Mouse (Mus musculus) T-helper 1 cell (primary cell): ENCODE results near the gene Dusp7.

Source experiments
- in situ Hi-C: fragments of 300-600 bp; cut with MboI, MseI; formaldehyde crosslinking; loops from one replicate; pipeline ENCODE4 v1.15.1; 2025; ENCODE audit warnings: high pct_unique_total_duplicates

Dusp7 gene

DNA sequence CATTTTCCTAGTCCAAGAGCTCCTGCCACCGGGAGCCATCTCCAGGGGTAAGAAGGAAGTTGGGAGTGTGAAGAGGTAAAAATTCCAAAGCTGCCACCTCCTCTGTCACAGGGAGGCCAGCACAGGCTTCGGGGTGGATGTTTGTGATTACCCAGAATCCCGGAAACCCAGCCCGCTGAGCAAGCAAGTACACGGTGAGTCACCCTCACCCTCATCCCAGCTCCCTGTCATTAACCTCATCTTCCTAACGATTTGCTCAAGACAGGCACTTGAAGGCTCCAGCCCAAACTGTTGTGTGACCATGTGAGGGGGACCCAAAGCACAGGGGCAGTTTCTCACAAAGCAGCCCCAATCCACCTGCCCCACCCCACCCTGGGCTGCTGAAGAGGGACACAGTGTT lies 14.7 kb upstream of the Dusp7 start:
- in situ Hi-C loops, result no loop called here

DNA sequence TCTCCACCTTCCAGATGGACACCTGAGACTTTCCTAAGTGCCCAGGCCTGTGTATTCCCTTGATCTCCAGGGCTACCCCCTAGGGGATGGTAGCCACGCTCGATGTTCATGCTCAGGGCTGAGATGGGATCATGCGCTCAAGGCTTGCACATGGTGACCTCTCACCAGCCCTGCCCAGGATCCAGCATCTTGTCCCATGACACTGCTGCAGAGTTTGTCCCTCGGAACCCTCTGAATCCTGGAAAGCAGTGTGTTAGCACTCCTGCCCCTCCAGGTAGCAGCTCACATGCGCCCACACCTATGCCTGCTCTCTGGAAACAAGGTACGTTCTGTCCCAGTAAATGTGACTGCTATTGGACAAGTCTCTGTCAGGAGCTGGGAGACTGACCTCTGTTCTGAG lies 13.6 kb upstream of the Dusp7 start:
- in situ Hi-C loops, result no loop called here

DNA sequence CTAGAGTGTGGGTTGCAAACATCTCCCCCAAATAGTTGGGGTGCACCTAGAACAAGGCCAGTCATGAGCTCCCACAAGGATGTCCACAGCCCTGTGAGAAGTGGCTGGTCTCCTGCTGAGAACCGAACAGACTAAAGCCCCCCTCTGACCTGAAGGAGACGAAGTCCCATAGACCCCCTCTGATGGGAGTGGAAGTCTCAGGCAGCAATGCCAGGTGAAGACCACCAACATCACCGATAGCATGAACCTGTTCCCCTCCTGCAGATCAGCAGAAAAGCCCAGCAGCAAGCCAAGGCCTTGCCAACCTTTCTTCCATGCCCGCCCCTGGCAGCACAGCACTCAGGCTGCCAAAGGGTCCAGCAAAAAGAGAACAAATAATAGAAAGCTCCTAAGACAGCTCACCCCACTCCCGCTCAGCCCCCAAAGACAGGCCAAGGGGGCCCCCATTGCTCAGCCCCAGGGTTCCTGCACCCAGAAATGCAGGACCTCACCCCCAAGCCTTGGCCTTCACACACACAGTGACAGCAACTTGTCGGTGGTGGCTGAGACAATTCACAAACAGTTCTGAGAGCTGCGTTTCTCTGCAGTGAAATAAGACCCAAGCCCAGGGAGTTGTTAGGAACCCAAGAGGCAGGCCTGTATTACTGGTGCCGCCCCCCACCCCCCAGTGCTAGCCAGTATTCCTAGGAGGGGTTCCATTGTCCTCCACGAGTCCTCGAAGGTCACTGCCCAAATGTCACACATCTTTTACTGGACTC lies 13.0 kb upstream of the Dusp7 start:
- in situ Hi-C loops, result no loop called here

DNA sequence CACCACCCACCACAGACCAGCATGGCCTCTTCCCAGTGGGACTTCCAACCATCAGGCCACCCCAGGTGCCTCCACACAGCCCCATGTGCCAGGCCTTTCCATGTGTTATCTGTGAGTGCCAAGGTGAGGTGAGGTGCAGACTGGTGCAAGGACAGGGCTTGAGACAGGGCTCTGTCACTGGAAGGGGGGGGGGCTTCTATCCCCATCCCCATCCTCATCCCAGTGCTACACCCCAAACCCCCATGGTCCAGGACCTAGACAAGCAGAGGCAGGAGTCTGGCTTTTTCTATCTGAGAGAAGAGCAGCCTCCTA lies 12.5 kb upstream of the Dusp7 start:
- in situ Hi-C loops, result no loop called here

DNA sequence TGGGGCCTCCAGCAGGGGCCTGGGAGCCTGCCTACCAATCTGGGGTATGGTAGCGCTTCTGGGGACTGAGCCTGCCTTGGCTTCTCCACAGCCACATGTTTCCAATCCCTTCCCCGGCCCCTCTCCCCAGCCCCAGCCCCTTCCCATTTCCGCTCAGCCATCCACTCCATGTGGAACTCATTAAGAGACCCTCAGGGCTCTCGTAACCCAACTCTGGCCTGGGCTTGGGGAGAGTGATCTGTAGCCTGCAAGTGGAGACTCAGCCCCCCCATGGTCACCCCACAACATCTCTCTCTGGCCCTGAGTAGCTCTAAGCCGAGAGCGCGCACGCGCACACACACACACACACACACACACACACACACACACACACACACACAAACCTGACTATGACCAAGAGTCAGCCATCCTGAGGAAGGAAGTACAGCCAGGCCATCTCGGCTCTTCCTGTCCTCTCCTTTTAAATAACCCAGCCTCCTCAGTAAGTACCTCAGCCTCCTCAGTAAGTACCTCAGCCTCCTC lies 12.0 kb upstream of the Dusp7 start:
- in situ Hi-C loops, result no loop called here

DNA sequence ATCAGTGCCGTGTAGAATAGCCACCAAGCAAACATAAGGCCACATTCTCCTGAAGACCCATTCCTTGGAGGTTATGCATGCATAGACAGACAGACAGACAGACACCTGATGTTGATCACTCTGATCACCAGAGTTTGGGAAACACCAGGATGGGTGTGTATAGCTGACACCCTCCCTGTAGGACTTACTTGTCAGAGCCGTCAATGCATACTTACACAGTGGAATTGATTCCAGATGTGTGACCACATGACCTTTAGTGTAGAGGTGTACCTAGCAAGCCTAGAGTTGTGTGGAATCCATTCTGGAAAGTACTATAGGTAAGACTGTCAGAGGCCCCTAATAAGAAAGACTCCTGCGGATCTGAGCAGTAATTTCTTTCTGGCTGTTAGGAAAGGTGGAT lies 11.3 kb upstream of the Dusp7 start:
- in situ Hi-C loops, result no loop called here

DNA sequence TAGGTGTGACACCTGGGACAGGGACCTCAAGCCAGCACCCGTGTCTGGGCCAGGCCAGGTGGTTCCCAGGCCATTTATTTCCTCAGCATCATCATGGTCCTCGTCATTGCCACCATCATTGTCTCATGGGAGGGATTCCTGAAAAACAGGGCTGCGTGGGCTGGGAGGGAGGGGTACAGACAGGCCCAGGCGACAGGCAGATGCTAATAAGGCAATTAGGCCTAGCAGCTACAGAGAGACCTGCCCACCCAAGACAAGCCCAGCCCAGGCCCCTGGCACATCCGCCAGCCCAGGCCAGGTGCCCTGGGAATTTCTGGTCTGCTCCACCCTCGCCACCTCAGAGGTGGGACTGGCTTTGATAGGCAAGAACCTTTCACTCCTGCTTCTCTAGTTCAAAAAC lies 9.1 kb upstream of the Dusp7 start:
- in situ Hi-C loops, result no loop called here

DNA sequence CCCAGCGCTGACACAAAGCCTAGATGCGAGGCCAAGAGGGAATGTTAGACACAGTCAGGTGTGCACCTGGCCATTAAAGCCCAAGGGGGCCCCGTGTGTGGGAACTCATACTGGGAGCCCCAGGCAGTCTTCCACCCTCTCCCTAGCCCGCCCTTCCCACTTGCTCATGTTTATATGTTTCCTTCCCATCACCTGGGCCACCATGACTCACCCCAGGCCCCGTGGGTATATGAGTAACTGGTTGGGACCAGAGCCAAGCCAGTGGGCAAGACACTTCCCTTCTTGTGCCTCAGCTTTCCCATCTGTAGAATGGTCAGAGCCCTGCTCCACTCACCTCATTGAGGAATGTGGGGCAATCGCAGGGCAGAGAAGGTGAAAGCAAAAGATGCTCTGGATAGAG lies 7.3 kb upstream of the Dusp7 start:
- in situ Hi-C loops, result loop anchor here (5.0 to 10.0 kb wide), 2 partner anchors 1176 to 1226 kb away; partner anchors contain the start of gene Nudt16

DNA sequence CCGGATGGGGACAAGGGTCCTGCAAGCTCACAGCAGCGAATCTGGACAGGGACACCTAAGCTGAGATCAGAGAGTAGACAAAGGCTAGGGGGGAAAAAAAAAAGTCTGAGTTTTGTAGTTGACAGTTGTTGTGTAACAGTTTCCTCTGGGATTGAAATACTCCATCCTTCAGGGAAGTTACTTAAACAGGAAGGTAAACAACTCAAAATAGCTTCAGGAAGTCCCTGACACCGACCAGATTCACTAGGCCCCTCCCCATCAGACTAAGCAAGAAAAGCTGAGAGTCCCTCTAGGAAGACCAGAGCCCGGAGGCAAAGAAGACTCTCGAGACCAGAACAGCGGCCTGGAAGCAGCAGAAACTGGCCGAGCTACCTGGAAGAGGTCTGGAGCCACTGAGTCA lies 3.1 kb upstream of the Dusp7 start:
- in situ Hi-C loops, result loop anchor here (10.0 kb wide), 1 partner anchor 1231 kb away; the partner anchor contains the start of gene Nudt16

DNA sequence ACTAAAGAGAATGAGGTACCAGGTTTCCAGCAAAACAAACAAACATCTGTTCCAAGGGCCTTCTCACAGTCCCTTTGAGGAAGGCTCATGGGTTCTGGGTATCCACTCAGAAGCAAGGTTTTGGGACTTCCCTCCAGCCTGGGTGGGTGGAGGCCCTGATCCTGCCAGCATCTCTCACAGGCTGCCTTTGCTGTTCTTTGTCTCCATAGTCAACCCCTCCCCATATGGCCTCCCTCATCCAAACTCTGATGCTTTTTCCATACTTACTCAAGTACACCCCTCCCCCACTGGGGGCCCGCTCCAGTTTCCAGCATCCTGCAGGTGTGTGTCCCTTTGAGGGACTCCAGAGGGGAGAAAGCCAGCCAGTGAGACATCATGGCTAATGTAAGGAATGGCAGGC lies 2.2 kb upstream of the Dusp7 start:
- in situ Hi-C loops, result loop anchor here (10.0 kb wide), 1 partner anchor 1231 kb away; the partner anchor contains the start of gene Nudt16

DNA sequence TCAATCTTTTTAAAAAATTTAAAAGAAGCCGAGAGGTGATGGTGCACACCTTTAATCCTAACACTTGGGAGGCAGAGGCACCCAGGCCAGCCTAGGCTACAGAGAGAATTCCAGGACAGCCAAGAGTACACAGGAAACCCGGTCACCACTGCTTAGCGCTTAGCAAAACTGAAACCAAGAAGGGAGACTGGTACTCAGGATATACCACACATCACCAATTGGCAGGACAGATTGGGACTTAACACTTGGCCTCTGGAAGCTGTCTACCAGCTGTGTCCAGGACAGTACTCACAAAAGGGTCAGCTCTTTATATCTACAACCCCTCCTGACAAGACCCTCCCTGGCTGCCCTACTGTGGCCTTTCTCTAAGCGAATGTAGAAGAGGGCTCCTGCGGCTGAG lies 1.4 kb upstream of the Dusp7 start:
- in situ Hi-C loops, result loop anchor here (10.0 kb wide), 1 partner anchor 1232 kb away; the partner anchor contains the start of gene Nudt16

DNA sequence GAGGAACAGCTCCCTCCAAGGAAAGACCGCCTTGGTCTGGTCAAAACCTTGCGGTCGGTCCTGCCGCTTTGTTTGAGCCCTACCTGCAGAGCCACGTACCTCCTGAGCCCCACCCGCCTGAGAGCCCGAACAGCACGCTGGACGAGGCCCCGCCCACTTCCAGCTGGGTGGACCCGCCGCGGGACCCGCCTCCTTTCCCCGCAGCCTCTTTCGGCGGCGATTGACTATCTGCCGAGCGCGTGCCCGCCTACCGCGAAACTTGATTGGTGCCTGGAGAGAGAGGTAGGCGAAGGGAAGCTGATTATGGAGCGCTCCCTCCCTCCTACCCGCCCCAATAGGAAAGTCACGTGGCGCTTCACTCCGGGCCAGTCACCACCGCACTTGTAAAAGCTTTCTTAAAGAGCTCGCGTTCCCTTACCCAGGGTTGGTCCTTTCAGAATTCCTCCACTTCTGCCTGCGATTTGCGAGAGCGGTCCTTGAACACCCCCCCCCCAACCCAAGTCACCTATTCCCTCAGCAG lies 780 bp upstream of the Dusp7 start:
- in situ Hi-C loops, result loop anchor here (10.0 kb wide), 1 partner anchor 1233 kb away; the partner anchor contains the start of gene Nudt16

DNA sequence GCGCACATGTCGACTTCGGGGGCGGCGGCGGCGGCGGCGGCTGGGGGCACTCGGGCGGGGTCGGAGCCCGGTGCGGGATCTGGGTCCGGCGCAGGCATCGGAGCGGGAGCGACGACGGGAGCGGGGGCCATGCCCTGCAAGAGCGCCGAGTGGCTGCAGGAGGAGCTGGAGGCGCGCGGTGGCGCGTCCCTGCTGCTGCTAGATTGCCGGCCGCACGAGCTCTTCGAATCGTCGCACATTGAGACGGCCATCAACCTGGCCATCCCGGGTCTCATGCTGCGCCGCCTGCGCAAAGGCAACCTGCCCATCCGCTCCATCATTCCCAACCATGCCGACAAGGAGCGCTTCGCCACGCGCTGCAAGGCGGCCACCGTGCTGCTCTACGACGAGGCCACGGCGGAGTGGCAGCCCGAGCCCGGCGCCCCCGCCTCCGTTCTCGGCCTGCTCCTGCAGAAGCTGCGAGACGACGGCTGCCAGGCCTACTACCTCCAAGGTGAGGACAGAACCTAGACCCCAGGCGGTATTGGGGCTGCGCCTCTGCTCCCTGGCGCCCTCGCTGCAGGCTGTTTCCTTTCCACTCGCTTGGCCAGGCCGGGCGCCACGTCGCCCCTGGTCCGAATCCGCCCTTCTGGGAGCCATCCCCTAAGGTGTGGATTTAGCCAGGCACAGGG lies 534 bp downstream of the Dusp7 start:
- in situ Hi-C loops, result loop anchor here (10.0 kb wide), 1 partner anchor 1234 kb away; the partner anchor contains the start of gene Nudt16

DNA sequence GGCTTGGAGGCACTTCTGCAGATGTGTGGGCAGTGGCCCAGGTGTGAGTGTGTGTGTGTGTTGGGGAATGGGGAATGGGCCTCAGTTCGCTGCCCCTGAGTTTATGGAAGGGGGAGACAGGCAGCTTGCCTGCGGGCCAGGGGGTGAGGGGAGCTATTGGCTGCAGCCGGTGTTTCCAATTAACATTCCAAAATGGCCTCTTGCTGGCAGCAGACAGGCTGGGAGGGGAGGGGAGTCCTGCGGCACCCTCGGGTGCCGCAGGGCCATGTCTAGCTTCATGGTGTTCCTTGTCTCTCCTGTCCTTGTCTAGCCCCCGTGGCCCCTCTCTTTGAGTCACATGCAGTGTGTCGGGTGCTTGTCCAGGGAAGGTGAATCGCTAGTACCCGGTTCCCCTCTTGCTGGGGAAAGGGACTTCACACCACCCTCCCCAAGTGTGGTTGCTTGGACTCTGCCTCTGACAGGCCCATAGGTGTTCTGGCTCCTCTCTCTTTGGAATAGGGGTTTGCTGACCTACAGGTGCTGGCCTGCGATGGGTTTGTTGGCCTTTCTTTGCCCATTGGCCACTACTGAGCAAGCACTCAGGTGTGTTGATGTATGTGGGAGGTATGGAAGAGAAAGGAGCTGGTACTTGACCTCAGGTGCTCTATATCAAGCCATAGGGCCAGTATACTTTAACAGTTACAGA lies 1.5 kb downstream of the Dusp7 start:
- in situ Hi-C loops, result loop anchor here (10.0 kb wide), 1 partner anchor 1235 kb away; the partner anchor contains the start of gene Nudt16

DNA sequence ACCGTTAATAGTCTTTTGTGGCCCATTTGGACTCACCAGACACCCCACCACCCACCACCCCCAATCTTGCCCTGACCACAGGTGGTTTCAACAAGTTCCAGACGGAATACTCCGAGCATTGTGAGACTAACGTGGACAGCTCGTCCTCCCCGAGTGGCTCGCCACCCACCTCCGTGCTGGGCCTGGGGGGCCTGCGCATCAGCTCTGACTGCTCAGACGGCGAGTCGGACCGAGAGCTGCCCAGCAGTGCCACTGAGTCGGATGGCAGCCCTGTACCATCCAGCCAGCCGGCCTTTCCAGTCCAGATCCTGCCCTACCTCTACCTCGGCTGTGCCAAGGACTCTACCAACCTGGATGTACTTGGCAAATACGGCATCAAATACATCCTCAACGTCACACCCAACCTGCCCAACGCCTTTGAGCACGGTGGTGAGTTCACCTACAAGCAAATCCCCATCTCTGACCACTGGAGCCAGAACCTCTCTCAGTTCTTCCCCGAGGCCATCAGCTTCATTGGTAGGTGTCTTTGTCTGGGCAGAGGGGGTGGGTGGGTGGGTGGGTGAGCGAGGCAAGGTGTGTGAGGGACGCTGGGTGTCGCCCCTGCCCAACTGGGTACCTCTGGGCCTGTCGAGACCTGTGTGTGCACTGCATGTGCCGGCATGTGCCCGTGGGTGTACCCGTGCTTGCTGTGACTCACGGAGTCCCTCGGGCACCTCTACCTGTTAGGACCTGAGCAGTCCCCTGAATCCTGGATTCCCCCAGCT lies 2.4 kb downstream of the Dusp7 start:
- in situ Hi-C loops, result no loop called here

DNA sequence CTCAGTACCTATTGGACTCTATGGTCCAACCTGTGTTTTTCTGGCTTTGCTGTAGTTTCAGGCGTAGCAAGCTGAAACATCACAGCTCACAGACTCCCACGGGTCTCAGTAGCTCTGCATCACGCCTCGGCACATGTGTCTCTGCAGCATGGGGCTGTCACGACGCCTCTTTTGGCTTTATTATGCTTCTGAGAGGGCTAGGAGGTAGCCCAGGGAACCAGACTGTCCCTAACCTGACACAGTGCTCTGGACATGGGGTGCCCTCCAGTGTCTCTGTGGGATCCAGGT lies 2.9 kb downstream of the Dusp7 start:
- in situ Hi-C loops, result no loop called here

DNA sequence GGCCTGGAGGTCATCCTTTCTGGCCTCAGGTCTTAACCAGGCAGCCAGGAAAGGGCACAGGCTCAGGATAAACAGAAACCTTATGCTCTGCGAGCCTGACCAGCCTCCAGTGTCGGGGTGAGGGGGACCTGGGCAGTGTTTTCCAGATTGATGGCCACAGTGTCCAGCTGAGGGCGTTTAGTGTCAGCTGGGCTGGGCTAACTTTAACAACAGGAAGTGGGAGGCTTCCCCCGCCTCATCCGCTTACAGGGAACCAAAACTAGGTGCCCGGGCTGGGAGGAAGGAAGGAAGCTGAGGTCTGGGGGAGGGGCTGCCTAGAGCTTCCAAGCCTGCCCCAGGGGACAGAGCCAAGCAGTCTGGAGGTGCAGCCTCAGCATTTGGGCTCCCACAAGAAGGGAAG lies 3.3 kb downstream of the Dusp7 start:
- in situ Hi-C loops, result no loop called here

DNA sequence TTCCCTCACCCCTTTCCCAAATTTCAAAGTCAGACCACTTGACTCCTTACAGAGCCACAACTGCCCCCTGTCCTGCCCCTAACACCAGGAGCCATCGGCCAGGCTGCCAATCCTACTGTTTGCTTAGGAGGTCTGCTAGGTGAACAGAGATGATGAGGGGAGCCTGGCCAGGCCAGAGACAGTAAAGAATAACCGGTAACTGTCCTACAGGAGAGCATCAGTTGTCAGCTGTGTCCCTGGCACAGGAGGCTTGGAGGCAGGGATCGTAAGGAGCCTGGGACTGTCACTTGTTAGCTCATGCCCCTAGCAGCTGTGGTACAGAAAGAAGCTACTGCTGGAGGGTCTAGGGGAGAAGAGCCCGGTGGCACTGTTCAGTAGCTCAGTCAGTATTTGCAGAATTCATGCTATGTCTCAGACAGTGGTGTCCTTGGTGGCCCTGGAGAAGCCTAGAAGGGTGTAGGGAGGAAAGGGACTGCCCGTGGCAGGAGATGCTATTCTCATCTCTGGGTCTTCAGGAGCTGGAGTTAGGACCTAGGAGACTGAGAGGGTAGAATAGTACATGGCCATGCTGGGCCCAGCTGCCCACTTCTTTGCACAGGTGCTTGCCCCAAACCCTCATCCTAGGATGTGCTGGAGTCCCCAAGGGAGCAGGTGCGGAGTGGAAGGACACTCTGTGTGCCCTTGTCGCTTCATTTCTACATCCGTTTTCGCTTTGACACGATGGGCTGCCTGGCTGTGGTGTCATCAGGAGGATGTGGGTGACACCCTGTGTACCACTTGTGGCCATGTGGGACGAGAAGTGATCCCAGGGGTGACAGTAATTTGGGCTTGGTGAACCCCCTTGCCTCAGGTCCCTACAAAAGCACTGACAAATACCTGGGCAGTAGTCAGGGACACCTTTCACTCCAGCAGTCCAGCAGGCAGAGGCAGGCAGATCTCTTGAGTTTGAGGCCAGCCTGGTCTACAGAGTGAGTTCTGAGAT lies 4.3 kb downstream of the Dusp7 start:
- in situ Hi-C loops, result no loop called here

DNA sequence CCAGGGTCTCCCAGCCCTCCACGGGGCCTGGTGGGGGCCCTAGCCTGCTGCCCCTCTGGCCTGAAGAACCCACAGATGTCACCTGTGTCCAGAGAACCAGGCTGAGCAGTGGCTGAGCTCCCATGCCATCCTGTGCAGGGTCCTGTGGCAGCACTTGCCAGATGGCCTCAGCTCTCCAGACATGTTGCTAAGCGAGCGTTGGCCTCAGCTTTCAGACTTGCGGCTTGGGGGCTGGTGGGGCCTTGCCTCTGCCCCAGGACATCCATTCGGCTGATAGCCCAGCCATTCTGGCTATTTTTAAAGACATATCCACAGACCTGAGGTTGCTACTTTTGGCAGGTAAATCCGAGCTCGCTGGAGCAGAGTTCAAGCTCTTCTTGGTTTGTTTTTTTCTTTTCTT lies 5.5 kb downstream of the Dusp7 start:
- in situ Hi-C loops, result no loop called here

DNA sequence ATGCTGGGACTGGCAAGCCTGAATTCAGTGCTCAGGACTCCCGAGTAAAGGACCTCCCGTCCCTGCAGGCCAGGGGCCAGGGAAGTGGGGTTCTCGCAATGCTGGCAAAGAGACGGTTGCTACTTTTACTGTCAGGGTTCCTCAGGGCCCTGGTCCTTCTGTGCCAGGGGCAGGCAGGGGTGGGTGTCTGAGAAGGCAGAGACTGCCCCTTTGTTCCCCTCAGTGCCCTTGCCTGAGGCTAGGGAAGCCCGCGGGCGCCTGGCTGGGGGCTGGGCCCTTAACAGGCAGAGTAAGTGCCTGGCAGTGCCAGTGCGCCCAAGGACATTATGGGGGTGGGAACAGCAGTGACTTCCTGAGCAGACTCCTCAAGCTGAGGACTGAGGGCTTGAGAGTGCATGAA lies 8.8 kb downstream of the Dusp7 start:
- in situ Hi-C loops, result no loop called here
